Mouse (Mus musculus) lung, postnatal 0 days (tissue): ENCODE measurements around the gene Ryk. TPM values are rescaled to one million over a fixed set of nuclear protein-coding genes. Genes with fewer than 3 reads are reported as not detected.

Experiments used
- ATAC-seq: fragments of 200-750 bp; cut with Nextera tagmentation; 2 replicates; pipeline ENCODE4 v1.8.0; 2017; ENCODE audit warnings: moderate library complexity
- DNase-seq: peaks from one replicate; pipeline ENCODE4 v3.0.0-alpha.2; 2016; ENCODE audit warnings: low spot score
- H3K27ac ChIP-seq: fragments of 300-500 bp; sonication (generic); 2 replicates; pipeline ENCODE4 v1.5.1; 2014; ENCODE audit warnings: antibody characterized with exemption, mild to moderate bottlenecking, low read length, mixed read lengths
- H3K27me3 ChIP-seq: fragments of 300-500 bp; sonication (generic); replicated peaks from 2 replicates; pipeline ENCODE4 v1.6.1; 2014; ENCODE audit warnings: low read length, mixed read lengths; ENCODE audit not compliant: insufficient read depth
- H3K36me3 ChIP-seq: fragments of 300-500 bp; sonication (generic); 2 replicates; pipeline ENCODE4 v1.6.1; 2014; ENCODE audit warnings: low read length, mixed read lengths; ENCODE audit not compliant: insufficient read depth
- H3K4me1 ChIP-seq: fragments of 300-500 bp; sonication (generic); 2 replicates; pipeline ENCODE4 v1.6.1; 2014; ENCODE audit warnings: antibody characterized with exemption, low read depth, low read length, mixed read lengths; ENCODE audit not compliant: insufficient read depth
- H3K4me2 ChIP-seq: fragments of 300-500 bp; sonication (generic); replicated peaks from 2 replicates; pipeline ENCODE4 v1.6.1; 2014; ENCODE audit warnings: low read depth, mild to moderate bottlenecking, low read length, moderate library complexity, mixed read lengths
- H3K4me3 ChIP-seq: fragments of 300-500 bp; sonication (generic); 2 replicates; pipeline ENCODE4 v1.5.1; 2014; ENCODE audit warnings: low read depth, low read length
- H3K9ac ChIP-seq: fragments of 300-500 bp; sonication (generic); replicated peaks from 2 replicates; pipeline ENCODE4 v1.6.1; 2014; ENCODE audit warnings: low read depth, mild to moderate bottlenecking
- H3K9me3 ChIP-seq: fragments of 300-500 bp; sonication (generic); 2 replicates; pipeline ENCODE4 v1.6.1; 2016; ENCODE audit warnings: low read length, mixed read lengths
- CTCF ChIP-seq: IDR thresholded peaks from 2 replicates; pipeline ENCODE4 v1.5.1; 2016; ENCODE audit warnings: antibody characterized with exemption, mild to moderate bottlenecking
- EP300 ChIP-seq: IDR thresholded peaks from 2 replicates; pipeline ENCODE4 v1.6.1; 2016; ENCODE audit warnings: antibody characterized with exemption, mild to moderate bottlenecking, control low read depth
- WGBS: fragments of 180-500 bp; shearing (Covaris S2); extraction: QIAGEN DNeasy Blood & Tissue Kit; methylation state at CpG from one replicate; pipeline ENCODE4 v1.1.7; 2014; 5-methylcytosine and 5-hydroxymethylcytosine counted together
- polyA plus RNA-seq: library from polyadenylated mRNA; unstranded; fragments of >200 nt; fragmentation: Nextera tagmentation; extraction: Ambion mirVana; gene quantifications from 2 replicates; pipeline ENCODE4 v1.2.1, GENCODE M21; 2015

Ryk gene
- polyA plus RNA-seq, 1 experiment from 2014 or later, result 23.2 TPM

DNA sequence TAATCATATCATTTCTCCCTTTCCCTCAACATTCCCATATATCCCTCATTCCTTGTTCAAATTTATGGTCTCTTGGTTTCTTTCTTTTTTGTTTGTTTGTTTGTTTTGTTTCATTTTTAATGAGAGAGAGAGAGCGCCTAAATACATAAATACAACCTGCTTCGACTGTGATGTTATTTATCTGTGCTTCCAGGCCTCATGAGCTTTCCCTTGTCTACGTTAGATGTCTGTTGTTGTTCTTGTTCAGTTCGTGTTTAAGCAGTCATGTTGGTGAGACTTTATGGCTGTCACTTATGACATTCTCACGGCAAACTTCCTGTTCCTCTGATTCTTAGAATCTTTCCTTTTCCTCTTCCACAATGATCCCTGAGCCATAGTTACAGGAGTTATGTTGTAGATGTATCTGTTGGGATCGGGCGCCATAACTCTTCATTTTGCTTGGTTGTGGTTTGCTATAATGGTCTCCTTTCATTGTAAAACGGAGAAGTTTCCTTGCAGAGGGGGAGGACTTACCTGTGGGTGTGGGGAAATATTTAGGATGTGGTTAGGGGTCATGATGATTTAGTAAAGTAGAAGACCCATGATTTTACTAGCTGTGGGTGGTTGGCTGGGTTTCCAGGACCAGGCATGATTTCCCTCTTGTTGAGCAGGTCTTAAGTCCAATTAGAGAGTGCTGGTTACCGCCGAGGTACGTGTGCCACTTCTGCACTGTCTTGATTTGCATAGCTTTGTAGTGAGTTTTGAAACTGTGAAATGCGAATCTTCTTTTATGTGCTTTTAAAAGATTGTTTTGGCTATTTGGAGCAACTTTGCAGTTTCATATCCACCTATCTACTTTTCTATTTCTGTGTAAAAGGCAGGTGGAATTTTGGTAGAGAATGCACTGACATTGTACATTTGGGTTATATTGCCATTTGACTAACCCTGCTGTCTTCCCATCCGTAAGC, 17.6 kb downstream of the Ryk start:
- no peak overlapping the region for H3K9ac ChIP-seq

GRCm38 (mm10) chr9:102857856-102858255, 23.1 kb downstream of the Ryk start:
- TF ChIP-seq CTCF, result no peak
- no peak for TF ChIP-seq EP300
- Histone ChIP-seq H3K36me3 (no peaks in the 10 kb centered on the region), H3K4me2 (no peak overlapping the region), H3K27me3 (no peaks in the 10 kb centered on the region), H3K27ac (peak overlapping the region; percentile 62), H3K4me3 (no peak overlapping the region), H3K4me1 (peaks cover 10% of the 10 kb centered on the region), H3K9me3 (no peaks in the 10 kb centered on the region), H3K9ac (no peak overlapping the region)
- ATAC-seq (peak; percentile 24; the same call in 1 of the 2 replicates), DNase-seq (no peak)
- 69% methylated on average over 2 of the region's 2 CpGs for WGBS

More for the DNA sequence above, 17.6 kb downstream of the Ryk start:
- no peaks in the 10 kb centered on the region for H3K27me3 ChIP-seq
- no peak for TF ChIP-seq CTCF
- no peak for TF ChIP-seq EP300
- no peaks in the 10 kb centered on the region for H3K36me3 ChIP-seq
- no peak overlapping the region for H3K4me2 ChIP-seq
- WGBS, result 74% methylated on average over 13 of the region's 13 CpGs
- no peaks in the 10 kb centered on the region for H3K9me3 ChIP-seq
- H3K4me3 ChIP-seq, result no peak overlapping the region
- ATAC-seq (no peak), DNase-seq (no peak)
- H3K27ac ChIP-seq, result no peak overlapping the region
- peaks cover 8% of the 10 kb centered on the region; the same call in 1 of the 2 replicates for H3K4me1 ChIP-seq

DNA sequence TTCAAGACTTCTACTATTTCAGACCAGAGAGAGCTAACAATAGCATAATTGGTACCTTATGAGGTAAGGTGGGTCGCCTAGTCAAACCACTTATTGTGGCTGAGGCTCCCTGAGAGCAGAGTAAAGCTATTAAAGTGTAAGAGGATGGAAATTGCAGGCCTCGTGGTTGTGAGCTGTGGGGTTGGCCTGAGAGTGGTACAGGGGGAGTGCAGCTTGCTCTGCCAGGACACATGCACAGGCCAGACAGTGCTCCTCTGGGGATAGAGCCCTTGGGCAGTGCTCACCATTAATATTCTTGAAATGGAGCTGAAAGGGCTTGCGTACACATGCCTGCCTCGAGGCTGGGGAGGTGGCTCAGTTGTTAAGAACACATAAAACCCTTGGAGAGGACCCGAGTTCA, 23.6 kb downstream of the Ryk start:
- no peaks in the 10 kb centered on the region for H3K9me3 ChIP-seq
- TF ChIP-seq EP300, result no peak; the same call in 1 of the 2 replicates
- TF ChIP-seq CTCF, result no peak
- WGBS, result 74% methylated on average over 5 of the region's 5 CpGs
- DNase-seq (peak; percentile 57), ATAC-seq (peak; percentile 75)
- no peak overlapping the region for H3K9ac ChIP-seq
- no peaks in the 10 kb centered on the region for H3K36me3 ChIP-seq
- no peaks in the 10 kb centered on the region for H3K27me3 ChIP-seq
- H3K4me1 ChIP-seq, result peaks cover 13% of the 10 kb centered on the region
- peak overlapping the region; percentile 62; the same call in 1 of the 2 replicates for H3K27ac ChIP-seq
- H3K4me3 ChIP-seq, result no peak overlapping the region
- H3K4me2 ChIP-seq, result no peak overlapping the region

DNA sequence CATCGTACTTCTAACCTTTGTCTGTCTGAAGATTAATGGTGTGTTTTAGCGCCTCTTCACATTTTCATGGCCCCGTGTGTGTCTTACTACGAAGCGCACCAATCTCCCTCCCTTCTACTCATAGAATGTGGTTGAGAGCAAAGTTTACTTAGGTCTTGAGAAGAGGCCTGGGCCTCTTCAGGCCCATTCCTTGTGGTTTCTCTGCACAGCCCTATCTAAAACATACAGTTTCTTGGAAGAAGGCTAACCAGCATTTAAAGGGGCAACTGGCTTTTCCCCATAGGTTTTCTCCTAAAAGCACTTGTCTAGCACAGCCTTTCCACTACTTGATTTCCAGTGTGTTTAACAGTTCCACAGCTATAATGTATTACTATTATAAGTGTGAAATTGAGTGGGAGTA, 24.7 kb downstream of the Ryk start:
- H3K9me3 ChIP-seq, result no peaks in the 10 kb centered on the region
- H3K36me3 ChIP-seq, result no peaks in the 10 kb centered on the region
- H3K4me1 ChIP-seq, result peaks cover 22% of the 10 kb centered on the region
- no peak overlapping the region for H3K4me2 ChIP-seq
- H3K27me3 ChIP-seq, result no peaks in the 10 kb centered on the region
- H3K4me3 ChIP-seq, result no peak overlapping the region
- 0 out of 2 replicates have a peak overlapping the region, but pooled peaks have one; percentile 28 for H3K27ac ChIP-seq
- 39% methylated on average over 5 of the region's 5 CpGs for WGBS
- no peak overlapping the region for H3K9ac ChIP-seq
- DNase-seq, result peak; percentile 84
- ATAC-seq, result peak; percentile 52
- TF ChIP-seq EP300, result peak; percentile 67; the same call in 1 of the 2 replicates
- TF ChIP-seq CTCF, result no peak

DNA sequence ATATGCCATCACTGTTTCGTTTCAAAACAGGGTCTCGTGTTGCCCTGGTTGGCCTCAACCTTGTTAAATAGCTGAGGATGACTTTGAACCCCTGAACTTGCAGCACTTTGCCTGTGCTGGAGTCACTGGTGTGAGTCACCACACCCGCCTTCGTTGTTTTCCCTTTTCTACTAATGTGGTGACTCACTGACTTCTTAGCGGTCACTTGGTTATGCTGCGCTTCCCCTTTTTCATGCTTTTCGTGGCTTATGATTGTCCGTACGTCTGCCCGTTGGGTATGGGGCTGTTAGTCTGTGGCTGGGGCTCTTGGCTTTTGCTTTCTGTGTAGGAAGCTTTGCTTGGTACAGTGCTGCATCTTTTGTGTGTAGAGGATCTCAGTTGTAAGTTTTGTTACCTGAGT, 25.2 kb downstream of the Ryk start:
- TF ChIP-seq EP300, result no peak
- TF ChIP-seq CTCF, result no peak
- Histone ChIP-seq H3K9me3 (no peaks in the 10 kb centered on the region), H3K27me3 (no peaks in the 10 kb centered on the region), H3K4me1 (peaks cover 24% of the 10 kb centered on the region), H3K27ac (0 out of 2 replicates have a peak overlapping the region, but pooled peaks have one; percentile 16), H3K4me3 (no peak overlapping the region), H3K36me3 (no peaks in the 10 kb centered on the region), H3K4me2 (no peak overlapping the region), H3K9ac (no peak overlapping the region)
- WGBS, result 82% methylated on average over 10 of the region's 10 CpGs
- DNase-seq (peak; percentile 44), ATAC-seq (no peak)

DNA sequence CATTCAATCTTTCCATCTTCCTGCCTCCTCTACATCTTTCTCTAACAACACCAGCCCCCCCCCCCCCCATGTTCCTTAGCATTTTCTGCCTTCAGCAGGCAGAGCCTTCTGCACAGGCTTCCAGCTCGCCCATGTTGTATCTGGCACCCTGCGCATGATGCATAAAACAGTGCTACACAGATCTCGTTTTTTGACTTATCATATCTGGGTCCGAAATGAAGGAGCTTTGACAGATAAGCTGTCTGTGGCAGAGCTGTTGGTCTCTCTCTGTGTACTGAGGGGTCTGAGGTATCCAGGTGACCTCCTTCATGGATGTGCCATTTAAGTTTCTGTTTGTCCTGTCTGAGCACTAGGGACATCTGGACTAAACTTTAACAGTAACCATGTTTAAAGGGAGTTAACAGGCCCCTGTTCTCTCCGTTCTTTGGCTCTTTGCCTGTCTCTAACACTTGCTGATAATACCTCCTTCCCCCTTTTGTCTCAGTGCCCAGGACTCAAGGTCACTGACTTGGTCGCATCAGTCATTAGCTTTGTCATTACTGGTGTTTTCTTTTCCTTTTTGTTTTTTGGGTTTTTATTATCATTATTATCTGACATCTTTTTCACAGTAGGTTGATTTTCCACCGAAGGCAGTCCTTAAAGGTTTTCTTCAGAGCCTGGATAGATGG, 26.2 kb downstream of the Ryk start:
- no peak overlapping the region for H3K9ac ChIP-seq
- 50% methylated on average over 7 of the region's 7 CpGs for WGBS

More for the DNA sequence above, 26.2 kb downstream of the Ryk start:
- Histone ChIP-seq H3K27me3 (no peaks in the 10 kb centered on the region), H3K4me3 (no peak overlapping the region), H3K4me2 (no peak overlapping the region), H3K4me1 (peaks cover 31% of the 10 kb centered on the region), H3K36me3 (no peaks in the 10 kb centered on the region), H3K9me3 (no peaks in the 10 kb centered on the region), H3K27ac (0 out of 2 replicates have a peak overlapping the region, but pooled peaks have one; percentile 16)
- DNase-seq, result no peak
- TF ChIP-seq CTCF (no peak), EP300 (no peak)
- ATAC-seq, result no peak
